Mouse (Mus musculus) stomach, postnatal 0 days (tissue): ENCODE data around the gene Gadd45gip1. TPM values are rescaled to one million over a fixed set of nuclear protein-coding genes. Genes with fewer than 3 reads are reported as not detected.
"Not testable (repeated sequence)": the region's sequence is repeated elsewhere in the genome, so short reads cannot be mapped to it uniquely, and the experiment has no call there.

Experiments
- ATAC-seq: fragments of 200-750 bp; cut with Nextera tagmentation; 2 replicates; pipeline ENCODE4 v1.8.0; 2017; ENCODE audit not compliant: low FRiP score, low TSS enrichment
- DNase-seq: peaks from one replicate; pipeline ENCODE4 v3.0.0-alpha.2; 2016; ENCODE audit warnings: low spot score
- H3K27ac ChIP-seq: fragments of 300-500 bp; sonication (generic); replicated peaks from 2 replicates; pipeline ENCODE4 v1.5.1; 2014; ENCODE audit warnings: mild to moderate bottlenecking, control low read depth
- H3K27me3 ChIP-seq: fragments of 300-500 bp; sonication (generic); 2 replicates; pipeline ENCODE4 v1.6.1; 2014; ENCODE audit warnings: low read length; ENCODE audit not compliant: control insufficient read depth, insufficient read depth
- H3K36me3 ChIP-seq: fragments of 300-500 bp; sonication (generic); 2 replicates; pipeline ENCODE4 v1.6.1; 2014; ENCODE audit warnings: low read length, mixed read lengths; ENCODE audit not compliant: control insufficient read depth, insufficient read depth
- H3K4me1 ChIP-seq: fragments of 300-500 bp; sonication (generic); replicated peaks from 2 replicates; pipeline ENCODE4 v1.6.1; 2014; ENCODE audit warnings: antibody characterized with exemption; ENCODE audit not compliant: control insufficient read depth, insufficient read depth
- H3K4me2 ChIP-seq: fragments of 300-500 bp; sonication (generic); replicated peaks from 2 replicates; pipeline ENCODE4 v1.6.1; 2014; ENCODE audit warnings: low read depth, mild to moderate bottlenecking, control low read depth, moderate library complexity
- H3K4me3 ChIP-seq: fragments of 300-500 bp; sonication (generic); 2 replicates; pipeline ENCODE4 v1.5.1; 2014; ENCODE audit warnings: low read depth, low read length, control low read depth
- H3K9ac ChIP-seq: fragments of 300-500 bp; sonication (generic); 2 replicates; pipeline ENCODE4 v1.6.1; 2014; ENCODE audit warnings: mild to moderate bottlenecking, low read length, control low read depth, mixed read lengths
- H3K9me3 ChIP-seq: fragments of 300-500 bp; sonication (generic); 2 replicates; pipeline ENCODE4 v1.6.1; 2016; ENCODE audit warnings: low read length; ENCODE audit not compliant: control insufficient read depth
- CTCF ChIP-seq: IDR thresholded peaks from 2 replicates; pipeline ENCODE4 v1.5.1; 2016; ENCODE audit warnings: antibody characterized with exemption, low read depth, mild to moderate bottlenecking, moderate library complexity
- EP300 ChIP-seq: optimal IDR thresholded peaks from 2 replicates; pipeline ENCODE3; 2016; ENCODE audit warnings: antibody characterized with exemption
- WGBS: fragments of 180-500 bp; shearing (Covaris S2); extraction: QIAGEN DNeasy Blood & Tissue Kit; methylation state at CpG from one replicate; pipeline ENCODE4 v1.1.7; 2014; 5-methylcytosine and 5-hydroxymethylcytosine counted together
- polyA plus RNA-seq: library from polyadenylated mRNA; unstranded; fragments of >200 nt; fragmentation: Nextera tagmentation; extraction: Ambion mirVana; gene quantifications from 2 replicates; pipeline ENCODE4 v1.2.1, GENCODE M21; 2015

Gadd45gip1 gene
- polyA plus RNA-seq, 1 experiment from 2014 or later = 38.5 TPM

DNA sequence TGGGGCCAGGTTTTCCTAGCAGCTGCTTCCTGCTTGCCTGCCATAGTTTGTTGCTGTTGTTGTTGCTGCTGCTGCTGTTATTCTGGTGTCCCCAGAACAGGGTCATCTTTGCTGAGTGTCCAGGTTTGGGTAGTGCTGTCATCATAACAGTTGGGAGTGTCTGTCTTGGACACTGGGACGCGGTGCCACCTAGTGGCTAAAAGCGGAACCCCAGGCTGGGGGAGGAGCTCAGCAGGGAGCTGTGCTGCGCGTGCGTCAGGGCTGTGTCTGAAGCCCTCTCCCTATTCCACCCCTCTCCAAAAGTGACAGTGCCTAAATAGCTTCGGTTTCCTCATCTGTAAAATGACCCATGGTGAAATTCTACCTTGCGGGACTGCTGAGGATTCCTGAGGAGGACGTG, 15.8 kb upstream of the Gadd45gip1 start:
- Histone ChIP-seq H3K9ac (no peak overlapping the region), H3K27ac (no peak overlapping the region; the same call in 1 of the 2 replicates), H3K36me3 (no peaks in the 10 kb centered on the region), H3K9me3 (no peaks in the 10 kb centered on the region), H3K4me2 (no peak overlapping the region), H3K4me1 (peaks cover 2% of the 10 kb centered on the region; the same call in 1 of the 2 replicates), H3K4me3 (no peak overlapping the region), H3K27me3 (no peaks in the 10 kb centered on the region)
- ATAC-seq (peak; percentile 81), DNase-seq (peak; percentile 95)
- WGBS = 15% methylated on average over 9 of the region's 9 CpGs
- no peak for TF ChIP-seq EP300
- TF ChIP-seq CTCF = peak; percentile 98

- no peak for TF ChIP-seq CTCF
- no peak for TF ChIP-seq EP300
- WGBS = 74% methylated on average over 17 of the region's 17 CpGs
- H3K4me1 ChIP-seq = peaks cover 2% of the 10 kb centered on the region; the same call in 1 of the 2 replicates
- H3K27ac ChIP-seq = no peak overlapping the region
- H3K9ac ChIP-seq = no peak overlapping the region
- no peaks in the 10 kb centered on the region for H3K27me3 ChIP-seq
- H3K4me3 ChIP-seq = no peak overlapping the region
- DNase-seq = no peak
- no peaks in the 10 kb centered on the region for H3K36me3 ChIP-seq
- no peaks in the 10 kb centered on the region for H3K9me3 ChIP-seq
- no peak for ATAC-seq
- H3K4me2 ChIP-seq = no peak overlapping the region
Observed at GRCm38 (mm10) chr8:84816117-84816516, 15.2 kb upstream of the Gadd45gip1 start.

DNA sequence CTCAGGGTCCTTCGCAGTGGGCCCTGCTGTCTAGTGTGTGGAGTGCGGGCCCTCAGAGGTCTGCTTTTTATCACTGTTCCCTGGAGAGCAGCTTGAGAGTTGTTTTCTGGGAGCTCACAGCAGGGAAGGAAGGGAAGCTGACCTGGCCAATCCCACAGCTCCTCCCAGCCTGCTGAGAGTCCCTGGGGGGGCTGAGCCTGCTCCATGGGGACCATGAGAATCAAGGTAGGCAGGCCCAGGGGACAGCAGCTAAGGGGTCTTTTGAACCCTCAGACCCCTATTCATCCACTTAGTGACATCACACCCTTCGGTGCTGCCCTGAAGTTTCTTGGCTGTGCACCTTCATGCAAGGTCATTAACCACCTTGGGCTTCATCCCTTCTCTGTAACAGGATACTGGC, 8.6 kb upstream of the Gadd45gip1 start, which contains the start of gene Dand5:
Gene Dand5 (minus strand): TSS at position 101 of the 400 bp plus-strand sequence.
- WGBS = 59% methylated on average over 3 of the region's 3 CpGs
- H3K27ac ChIP-seq = no peak within 1 kb of the TSS

DNA sequence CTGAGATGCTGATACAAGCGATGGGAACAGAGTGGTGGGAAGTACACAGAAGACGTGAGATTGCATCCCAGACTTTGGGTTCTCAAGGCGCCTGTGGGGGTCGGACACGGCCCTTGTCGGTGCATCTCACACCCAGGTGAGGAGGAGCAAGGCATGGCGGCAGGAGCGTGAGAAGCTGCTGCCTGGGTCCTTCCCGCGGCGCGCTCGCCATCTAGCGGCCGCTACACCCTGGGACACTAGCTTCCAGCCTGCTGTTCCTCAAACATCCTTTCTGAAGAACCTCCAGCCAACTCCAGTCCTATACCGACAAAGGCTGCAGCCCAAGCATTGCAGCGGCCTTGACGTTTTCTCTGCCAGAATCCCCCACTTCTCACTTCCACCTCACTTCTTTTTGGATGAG, 7.7 kb upstream of the Gadd45gip1 start:
- no peaks in the 10 kb centered on the region for H3K9me3 ChIP-seq
- ATAC-seq = peak; percentile 84
- peak; percentile 85 for DNase-seq
- H3K4me2 ChIP-seq = 0 out of 2 replicates have a peak overlapping the region, but pooled peaks have one; percentile 0
- H3K4me3 ChIP-seq = no peak overlapping the region
- H3K9ac ChIP-seq = no peak overlapping the region
- H3K27ac ChIP-seq = no peak overlapping the region
- TF ChIP-seq EP300 (no peak), CTCF (peak; percentile 92)
- H3K4me1 ChIP-seq = no peaks in the 10 kb centered on the region
- H3K27me3 ChIP-seq = no peaks in the 10 kb centered on the region
- 1% methylated on average over 18 of the region's 18 CpGs for WGBS
- H3K36me3 ChIP-seq = no peaks in the 10 kb centered on the region

More for the DNA sequence above, 8.6 kb upstream of the Gadd45gip1 start, which contains the start of gene Dand5:
- DNase-seq (no peak), ATAC-seq (no peak)
- Histone ChIP-seq H3K9ac (no peak within 1 kb of the TSS), H3K4me1 (no peaks in the 10 kb centered on the region), H3K9me3 (no peaks in the 10 kb centered on the region), H3K4me2 (0 out of 2 replicates have a peak within 1 kb of the TSS, but pooled peaks have one; percentile 0), H3K4me3 (no peak within 1 kb of the TSS), H3K36me3 (no peaks in the 10 kb centered on the region), H3K27me3 (no peaks in the 10 kb centered on the region)
- TF ChIP-seq CTCF (no peak), EP300 (no peak)

- 49% methylated on average over 4 of the region's 4 CpGs for whole genome bisulfite sequencing
- H3K9me3 ChIP-seq = no peaks in the 10 kb centered on the region
- TF ChIP-seq EP300 = no peak
- H3K9ac ChIP-seq = no peak overlapping the region
- no peak overlapping the region for H3K4me2 ChIP-seq
- H3K36me3 ChIP-seq = no peaks in the 10 kb centered on the region
- H3K27me3 ChIP-seq = no peaks in the 10 kb centered on the region
- no peak overlapping the region for H3K27ac ChIP-seq
- DNase-seq (no peak), ATAC-seq (no peak)
- H3K4me3 ChIP-seq = no peak overlapping the region
- H3K4me1 ChIP-seq = no peaks in the 10 kb centered on the region
Observed at GRCm38 (mm10) chr8:84825636-84826035, 5.7 kb upstream of the Gadd45gip1 start.

DNA sequence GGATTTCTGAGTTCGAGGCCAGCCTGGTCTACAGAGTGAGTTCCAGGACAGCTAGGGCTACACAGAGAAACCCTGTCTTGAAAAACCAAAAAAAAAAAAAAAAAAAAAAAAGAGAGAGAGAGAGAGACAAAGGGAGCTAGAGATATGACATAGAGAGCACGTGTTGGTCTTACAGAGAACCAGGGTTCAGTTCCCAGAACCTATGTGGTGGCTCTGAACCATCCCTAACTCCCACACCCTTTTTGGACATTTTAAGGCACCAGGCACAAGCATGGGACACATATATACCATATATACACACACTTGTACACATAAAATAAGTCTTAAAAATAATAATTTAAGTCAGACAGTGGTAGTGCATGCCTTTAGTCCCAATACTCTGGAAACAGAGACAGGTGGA, 4.8 kb upstream of the Gadd45gip1 start:
- not testable (repeated sequence) for ATAC-seq, H3K9ac ChIP-seq, H3K36me3 ChIP-seq, H3K27me3 ChIP-seq, H3K4me2 ChIP-seq, DNase-seq, H3K4me3 ChIP-seq, H3K9me3 ChIP-seq, H3K27ac ChIP-seq, H3K4me1 ChIP-seq
- WGBS = 90% methylated on average over 1 of the region's 2 CpGs
